ENCODE assay signal across 32 mouse cellular contexts in genomic region chr5:72191932-72192331, GRCm38 (mm10).
"Had no signal": no experiment of that assay in that cellular context is flagged by ENCODE, and none has a peak within 500 bp of the region (broad histone marks: within the 10 kb centered on the region; RNA-seq: fewer than 3 reads in every experiment).

No protein-coding gene starts in this region.

- DNase-seq: left cerebral cortex, postnatal 4 days; liver; liver, embryonic 13.5 days; liver, postnatal 0 days; lung, adult 18-20 months; lung, adult 2 months; lung, embryonic 14.5 days; lung, postnatal 10 days; lung, postnatal 14 days; lung, postnatal 36 days; lung, postnatal 4 days; midbrain, embryonic 14.5 days had no signal

- ATAC-seq: liver, embryonic 12.5 days; liver, postnatal 0 days; lung, postnatal 0 days; midbrain, embryonic 13.5 days; midbrain, embryonic 15.5 days; midbrain, embryonic 16.5 days had no signal

- H3K4me3 ChIP-seq: limb, embryonic 10.5 days; limb, embryonic 12.5 days; limb, embryonic 13.5 days; limb, embryonic 15.5 days; liver, embryonic 12.5 days; liver, embryonic 13.5 days; liver, embryonic 15.5 days; lung, embryonic 15.5 days; megakaryocyte, embryonic 14.5 days; midbrain, embryonic 10.5 days; midbrain, embryonic 12.5 days; midbrain, embryonic 13.5 days; midbrain, embryonic 15.5 days; myocyte; neural tube, embryonic 12.5 days had no signal

- H3K27me3 ChIP-seq: limb, embryonic 12.5 days; limb, embryonic 13.5 days; limb, embryonic 15.5 days; liver, embryonic 12.5 days; liver, embryonic 13.5 days; liver, embryonic 15.5 days; lung, embryonic 15.5 days; megakaryocyte, embryonic 14.5 days; midbrain, embryonic 12.5 days; midbrain, embryonic 13.5 days; midbrain, embryonic 15.5 days; neural tube, embryonic 12.5 days had no signal

- H3K9ac ChIP-seq: limb, embryonic 12.5 days; limb, embryonic 13.5 days; limb, embryonic 15.5 days; liver, embryonic 12.5 days; liver, embryonic 13.5 days; liver, embryonic 14.5 days; liver, embryonic 15.5 days; liver, postnatal 0 days; lung, embryonic 14.5 days; lung, embryonic 15.5 days; midbrain, embryonic 12.5 days; midbrain, embryonic 13.5 days; midbrain, embryonic 15.5 days; neural tube, embryonic 12.5 days had no signal

- H3K4me2 ChIP-seq: limb, embryonic 12.5 days; limb, embryonic 13.5 days; limb, embryonic 15.5 days; liver, embryonic 11.5 days; liver, embryonic 12.5 days; liver, embryonic 13.5 days; liver, embryonic 15.5 days; lung, embryonic 14.5 days; lung, embryonic 15.5 days; midbrain, embryonic 11.5 days; midbrain, embryonic 12.5 days; midbrain, embryonic 13.5 days; midbrain, embryonic 15.5 days; neural tube, embryonic 12.5 days had no signal

- H3K9me3 ChIP-seq: limb, embryonic 10.5 days; limb, embryonic 12.5 days; limb, embryonic 13.5 days; limb, embryonic 15.5 days; liver, embryonic 12.5 days; liver, embryonic 13.5 days; liver, embryonic 15.5 days; lung, embryonic 15.5 days; midbrain, embryonic 10.5 days; midbrain, embryonic 12.5 days; midbrain, embryonic 13.5 days; midbrain, embryonic 15.5 days; neural tube, embryonic 12.5 days had no signal

- H3K4me1 ChIP-seq: limb, embryonic 10.5 days; limb, embryonic 12.5 days; limb, embryonic 13.5 days; limb, embryonic 15.5 days; liver, embryonic 12.5 days; liver, embryonic 13.5 days; liver, embryonic 15.5 days; lung, embryonic 15.5 days; megakaryocyte, embryonic 14.5 days; midbrain, embryonic 10.5 days; midbrain, embryonic 12.5 days; midbrain, embryonic 13.5 days; midbrain, embryonic 15.5 days; neural tube, embryonic 12.5 days had no signal

- H3K27ac ChIP-seq: limb, embryonic 10.5 days; limb, embryonic 12.5 days; limb, embryonic 13.5 days; limb, embryonic 15.5 days; liver, embryonic 12.5 days; liver, embryonic 13.5 days; liver, embryonic 14.5 days; liver, embryonic 15.5 days; lung, embryonic 15.5 days; macrophage; midbrain, embryonic 10.5 days; midbrain, embryonic 12.5 days; midbrain, embryonic 13.5 days; midbrain, embryonic 15.5 days; neural tube, embryonic 12.5 days had no signal

- H3K36me3 ChIP-seq: limb, embryonic 10.5 days; limb, embryonic 12.5 days; limb, embryonic 13.5 days; limb, embryonic 15.5 days; liver, embryonic 12.5 days; liver, embryonic 13.5 days; liver, embryonic 15.5 days; lung, embryonic 15.5 days; midbrain, embryonic 10.5 days; midbrain, embryonic 12.5 days; midbrain, embryonic 13.5 days; midbrain, embryonic 15.5 days; neural tube, embryonic 12.5 days had no signal
